Mouse (Mus musculus) forebrain, embryonic 13.5 days (tissue): ENCODE results near the gene Tssk3. TPM values are rescaled to one million over a fixed set of nuclear protein-coding genes. Genes with fewer than 3 reads are reported as not detected.

Source experiments
- ATAC-seq: fragments of 200-750 bp; cut with Nextera tagmentation; 2 replicates; pipeline ENCODE4 v1.8.0; 2017
- H3K27ac ChIP-seq: fragments of 300-500 bp; sonication (generic); 2 replicates; pipeline ENCODE4 v1.5.1; 2015; ENCODE audit warnings: inconsistent platforms, mild to moderate bottlenecking, moderate library complexity
- H3K27me3 ChIP-seq: fragments of 300-500 bp; sonication (generic); 2 replicates; pipeline ENCODE4 v1.6.1; 2015; ENCODE audit warnings: mild to moderate bottlenecking, inconsistent platforms
- H3K36me3 ChIP-seq: fragments of 300-500 bp; sonication (generic); 2 replicates; pipeline ENCODE4 v1.6.1; 2015; ENCODE audit warnings: mild to moderate bottlenecking, inconsistent platforms; ENCODE audit not compliant: poor library complexity, severe bottlenecking
- H3K4me1 ChIP-seq: fragments of 300-500 bp; sonication (generic); 2 replicates; pipeline ENCODE4 v1.6.1; 2015; ENCODE audit warnings: inconsistent platforms
- H3K4me2 ChIP-seq: fragments of 300-500 bp; sonication (generic); 2 replicates; pipeline ENCODE4 v1.6.1; 2015; ENCODE audit warnings: inconsistent platforms, mild to moderate bottlenecking, moderate library complexity
- H3K4me3 ChIP-seq: fragments of 300-500 bp; sonication (generic); 2 replicates; pipeline ENCODE4 v1.5.1; 2015; ENCODE audit warnings: mild to moderate bottlenecking, inconsistent platforms
- H3K9ac ChIP-seq: fragments of 300-500 bp; sonication (generic); 2 replicates; pipeline ENCODE4 v1.6.1; 2015; ENCODE audit warnings: mild to moderate bottlenecking, inconsistent platforms
- H3K9me3 ChIP-seq: fragments of 300-500 bp; sonication (generic); replicated peaks from 2 replicates; pipeline ENCODE4 v1.6.1; 2016; ENCODE audit warnings: inconsistent platforms
- WGBS: fragments of 180-500 bp; shearing (Covaris S2); methylation state at CpG from one replicate; pipeline ENCODE4 v1.1.7; 2015; 5-methylcytosine and 5-hydroxymethylcytosine counted together
- polyA plus RNA-seq: library from polyadenylated mRNA; unstranded; fragments of >200 nt; fragmentation: Nextera tagmentation; extraction: Ambion mirVana; gene quantifications from 2 replicates; pipeline ENCODE4 v1.2.1, GENCODE M21; 2015

The Tssk3 gene
- polyA plus RNA-seq, 1 experiment from 2014 or later = not detected

- Histone ChIP-seq H3K4me1 (peaks cover 33% of the 10 kb centered on the region), H3K27me3 (peaks cover 16% of the 10 kb centered on the region), H3K36me3 (no peaks in the 10 kb centered on the region), H3K27ac (peak overlapping the region; percentile 68), H3K9ac (peak overlapping the region; percentile 34), H3K4me2 (peak overlapping the region; percentile 39), H3K4me3 (peak overlapping the region; percentile 11; the same call in 1 of the 2 replicates), H3K9me3 (no peaks in the 10 kb centered on the region)
- ATAC-seq = no peak
- WGBS = 49% methylated on average over 6 of the region's 6 CpGs
Measured at GRCm38 (mm10) chr4:129496631-129497030, 5.8 kb upstream of the Tssk3 start.

GRCm38 (mm10) chr4:129495672-129496562 is 5.1 kb upstream of the Tssk3 start:
- H3K27ac ChIP-seq = peak overlapping the region; percentile 68
- H3K9ac ChIP-seq = peak overlapping the region; percentile 34
- H3K9me3 ChIP-seq = no peaks in the 10 kb centered on the region
- WGBS = 19% methylated on average over 16 of the region's 16 CpGs
- H3K4me2 ChIP-seq = peak overlapping the region; percentile 39
- peaks cover 23% of the 10 kb centered on the region for H3K27me3 ChIP-seq
- H3K36me3 ChIP-seq = no peaks in the 10 kb centered on the region
- ATAC-seq = peak; percentile 22; the same call in 1 of the 2 replicates
- peaks cover 33% of the 10 kb centered on the region for H3K4me1 ChIP-seq
- peak overlapping the region; percentile 11; the same call in 1 of the 2 replicates for H3K4me3 ChIP-seq

GRCm38 (mm10) chr4:129494681-129495080 is 3.9 kb upstream of the Tssk3 start:
- Histone ChIP-seq H3K27me3 (peaks cover 28% of the 10 kb centered on the region), H3K4me3 (no peak overlapping the region), H3K4me1 (peaks cover 32% of the 10 kb centered on the region), H3K27ac (no peak overlapping the region), H3K9me3 (no peaks in the 10 kb centered on the region), H3K9ac (no peak overlapping the region), H3K4me2 (no peak overlapping the region), H3K36me3 (no peaks in the 10 kb centered on the region)
- ATAC-seq = no peak
- 68% methylated on average over 7 of the region's 7 CpGs for WGBS

GRCm38 (mm10) chr4:129481090-129481489 is 9.7 kb downstream of the Tssk3 start:
- peaks cover 99% of the 10 kb centered on the region for H3K36me3 ChIP-seq
- no peaks in the 10 kb centered on the region for H3K4me1 ChIP-seq
- 96% methylated on average over 1 of the region's 1 CpGs for WGBS
- no peak overlapping the region for H3K27ac ChIP-seq
- no peak for ATAC-seq
- H3K9me3 ChIP-seq = no peaks in the 10 kb centered on the region
- H3K4me2 ChIP-seq = no peak overlapping the region
- no peak overlapping the region for H3K4me3 ChIP-seq
- H3K9ac ChIP-seq = no peak overlapping the region
- no peaks in the 10 kb centered on the region for H3K27me3 ChIP-seq

GRCm38 (mm10) chr4:129479863-129480262 is 11.0 kb downstream of the Tssk3 start:
- no peaks in the 10 kb centered on the region for H3K4me1 ChIP-seq
- H3K27ac ChIP-seq = no peak overlapping the region
- H3K4me2 ChIP-seq = no peak overlapping the region
- ATAC-seq = no peak
- no peak overlapping the region for H3K4me3 ChIP-seq
- no peaks in the 10 kb centered on the region for H3K27me3 ChIP-seq
- no peak overlapping the region for H3K9ac ChIP-seq
- no peaks in the 10 kb centered on the region for H3K9me3 ChIP-seq
- WGBS = 91% methylated on average over 3 of the region's 3 CpGs
- peaks cover 98% of the 10 kb centered on the region for H3K36me3 ChIP-seq

GRCm38 (mm10) chr4:129476047-129476446 is 14.8 kb downstream of the Tssk3 start:
- no peak overlapping the region for H3K27ac ChIP-seq
- no peak overlapping the region for H3K4me2 ChIP-seq
- H3K9me3 ChIP-seq = no peaks in the 10 kb centered on the region
- no peaks in the 10 kb centered on the region for H3K27me3 ChIP-seq
- ATAC-seq = no peak
- H3K4me3 ChIP-seq = no peak overlapping the region
- WGBS = 89% methylated on average over 11 of the region's 11 CpGs
- peaks cover 95% of the 10 kb centered on the region for H3K36me3 ChIP-seq
- H3K4me1 ChIP-seq = no peaks in the 10 kb centered on the region
- no peak overlapping the region for H3K9ac ChIP-seq

GRCm38 (mm10) chr4:129464286-129464815 is 26.5 kb downstream of the Tssk3 start:
- Histone ChIP-seq H3K4me2 (no peak overlapping the region), H3K9ac (no peak overlapping the region), H3K4me1 (peaks cover 12% of the 10 kb centered on the region), H3K36me3 (peaks cover 60% of the 10 kb centered on the region), H3K4me3 (no peak overlapping the region), H3K9me3 (no peaks in the 10 kb centered on the region), H3K27me3 (no peaks in the 10 kb centered on the region), H3K27ac (no peak overlapping the region)
- WGBS = 88% methylated on average over 4 of the region's 4 CpGs
- no peak for ATAC-seq

- no peak overlapping the region for H3K9ac ChIP-seq
- ATAC-seq = no peak
- peaks cover 50% of the 10 kb centered on the region for H3K36me3 ChIP-seq
- no peaks in the 10 kb centered on the region for H3K9me3 ChIP-seq
- no peaks in the 10 kb centered on the region for H3K27me3 ChIP-seq
- peaks cover 12% of the 10 kb centered on the region for H3K4me1 ChIP-seq
- WGBS = 88% methylated on average over 24 of the region's 24 CpGs
- no peak overlapping the region for H3K4me3 ChIP-seq
- H3K27ac ChIP-seq = no peak overlapping the region
- H3K4me2 ChIP-seq = peak overlapping the region; percentile 80; the same call in 1 of the 2 replicates
Measured at GRCm38 (mm10) chr4:129463097-129464059, 27.4 kb downstream of the Tssk3 start.

- Histone ChIP-seq H3K4me3 (peak overlapping the region; percentile 86), H3K4me2 (peak overlapping the region; percentile 80), H3K27ac (no peak overlapping the region), H3K27me3 (no peaks in the 10 kb centered on the region), H3K9ac (peak overlapping the region; percentile 80), H3K9me3 (no peaks in the 10 kb centered on the region), H3K36me3 (peaks cover 37% of the 10 kb centered on the region), H3K4me1 (peaks cover 12% of the 10 kb centered on the region)
- ATAC-seq = no peak
- WGBS = 48% methylated on average over 3 of the region's 3 CpGs
Measured at GRCm38 (mm10) chr4:129462118-129462517, 28.7 kb downstream of the Tssk3 start.

GRCm38 (mm10) chr4:129461183-129461960 is 29.4 kb downstream of the Tssk3 start, which contains the start of gene Bsdc1:
Gene Bsdc1 (plus strand): TSS chr4:129461581.
- H3K4me1 ChIP-seq = peaks cover 12% of the 10 kb centered on the region
- H3K4me2 ChIP-seq = peak within 1 kb of the TSS; percentile 80
- peak; percentile 99 for ATAC-seq
- peak within 1 kb of the TSS; percentile 92 for H3K27ac ChIP-seq
- no peaks in the 10 kb centered on the region for H3K9me3 ChIP-seq
- peak within 1 kb of the TSS; percentile 86 for H3K4me3 ChIP-seq
- no peaks in the 10 kb centered on the region for H3K27me3 ChIP-seq
- H3K9ac ChIP-seq = peak within 1 kb of the TSS; percentile 80
- 0% methylated on average over 46 of the region's 46 CpGs for WGBS
- H3K36me3 ChIP-seq = peaks cover 30% of the 10 kb centered on the region

GRCm38 (mm10) chr4:129460827-129461182 is 30.0 kb downstream of the Tssk3 start:
- WGBS = 1% methylated on average over 4 of the region's 4 CpGs
- H3K27me3 ChIP-seq = no peaks in the 10 kb centered on the region
- H3K4me1 ChIP-seq = peaks cover 12% of the 10 kb centered on the region
- H3K27ac ChIP-seq = peak overlapping the region; percentile 92
- H3K9ac ChIP-seq = peak overlapping the region; percentile 71
- ATAC-seq = peak; percentile 22
- H3K4me2 ChIP-seq = peak overlapping the region; percentile 63
- peak overlapping the region; percentile 86 for H3K4me3 ChIP-seq
- H3K36me3 ChIP-seq = peaks cover 24% of the 10 kb centered on the region
- no peaks in the 10 kb centered on the region for H3K9me3 ChIP-seq
